Mouse (Mus musculus) G1E (cell line): ENCODE measurements at regions not wholly inside any gene's neighbourhood (a gene's known extent, or its start where the extent isn't known, plus 50 kb on each side); places are given as distances from the start of the nearest gene placed in this dataset.

ENCODE experiments used
- CTCF ChIP-seq: IDR thresholded peaks from 2 replicates; pipeline ENCODE4 v1.5.1; 2012; ENCODE audit warnings: low read depth, low read length, inconsistent platforms, mixed read lengths
- GATA1 ChIP-seq: IDR thresholded peaks from 2 replicates; pipeline ENCODE4 v1.6.1; 2012; ENCODE audit warnings: borderline replicate concordance, low read length, inconsistent platforms, mixed read lengths
- POLR2AphosphoS5 ChIP-seq: IDR thresholded peaks from 2 replicates; pipeline ENCODE4 v1.6.1; 2012; ENCODE audit warnings: low read depth, low read length, inconsistent platforms; ENCODE audit not compliant: insufficient replicate concordance

DNA sequence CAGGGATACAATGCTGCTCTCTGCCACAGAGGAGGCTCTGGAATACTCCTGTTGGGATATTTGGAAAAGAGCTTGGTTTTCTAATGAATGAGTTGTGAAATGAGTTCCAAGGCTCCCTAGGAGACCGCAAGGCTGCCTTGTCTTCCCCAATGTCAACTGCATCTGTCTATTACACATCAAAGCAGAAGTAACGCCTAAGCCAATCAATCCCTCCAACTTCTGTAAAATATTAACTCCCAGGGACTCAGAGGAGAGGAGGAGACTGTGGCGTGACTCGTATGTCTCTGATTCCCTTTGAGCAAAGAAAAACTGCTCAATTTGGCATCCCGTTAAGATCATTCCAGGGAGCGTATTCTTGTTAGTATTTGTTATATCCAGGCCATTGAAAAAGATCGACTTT is 235.3 kb downstream of the Epha4 start:
- TF ChIP-seq CTCF (no peak), POLR2AphosphoS5 (no peak), GATA1 (no peak)
